Comparison of ENCODE assay signal across 8 mouse cellular contexts in the genomic region with DNA sequence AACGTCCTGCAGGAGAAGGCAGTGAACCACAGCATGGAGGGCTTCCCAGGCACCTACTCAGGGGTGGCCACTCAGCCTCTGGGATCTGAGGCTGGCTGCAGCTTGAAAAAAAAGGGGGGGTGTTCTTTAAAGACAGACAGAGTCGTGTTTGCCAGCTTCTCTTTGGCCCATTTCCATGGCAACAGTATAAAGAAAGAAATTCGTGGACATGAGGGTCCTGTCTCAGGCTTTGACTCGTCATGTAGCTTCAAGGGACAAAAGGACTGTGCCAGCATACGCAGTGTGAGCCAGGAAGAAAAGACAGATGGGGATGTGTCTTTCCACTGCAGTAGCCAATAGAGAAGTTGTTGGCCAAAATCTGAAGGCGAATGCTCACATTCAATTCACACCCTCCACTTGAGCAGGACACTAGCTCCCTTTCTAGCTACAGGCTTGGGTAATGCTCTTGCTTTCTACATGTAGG. TPM values are rescaled to one million over a fixed set of nuclear protein-coding genes. Genes with fewer than 3 reads are reported as not detected.
DNase-seq lines count a peak whose midpoint lies in the region; ATAC-seq and TF ChIP-seq lines count a peak whose summit lies in the region.

No protein-coding gene starts in this region.

- TF ChIP-seq EP300 in stomach, postnatal 0 days (optimal IDR thresholded peaks at IDR 0.05): no peak

- no peaks in the 10 kb centered on the region for H3K27me3 ChIP-seq in lung, embryonic 14.5 days (ENCODE audit: insufficient read depth, low read length)
- no peaks in the 10 kb centered on the region for H3K27me3 ChIP-seq in forebrain, embryonic 13.5 days
- no peaks in the 10 kb centered on the region for H3K27me3 ChIP-seq in stomach, postnatal 0 days (ENCODE audit: control insufficient read depth, insufficient read depth, low read length)

- no peaks in the 10 kb centered on the region for H3K9me3 ChIP-seq in lung, embryonic 14.5 days (ENCODE audit: low read depth, low read length)
- no peaks in the 10 kb centered on the region for H3K9me3 ChIP-seq in forebrain, embryonic 13.5 days (replicated peaks)
- no peaks in the 10 kb centered on the region for H3K9me3 ChIP-seq in stomach, postnatal 0 days (ENCODE audit: control insufficient read depth, low read length)

- WGBS in lung, embryonic 14.5 days: 17% methylated on average over 6 of the region's 6 CpGs
- 36% methylated on average over 6 of the region's 6 CpGs for WGBS in lung, adult 2 months
- WGBS in forebrain, embryonic 13.5 days: 6% methylated on average over 6 of the region's 6 CpGs
- WGBS in stomach, postnatal 0 days: 22% methylated on average over 6 of the region's 6 CpGs

- DNase-seq in lung, embryonic 14.5 days: peak; percentile 87
- no peak for DNase-seq in lung, adult 2 months
- DNase-seq in lung, postnatal 36 days: peak; percentile 55
- DNase-seq in stomach, postnatal 0 days (ENCODE audit: low spot score): no peak
- DNase-seq in urinary bladder, adult 2 months (ENCODE audit: low spot score): no peak
- no peak for DNase-seq in c-Kit-positive CD71-positive TER-119-positive erythroid progenitor cells, embryonic 14.5 days (ENCODE audit: low spot score)

- H3K4me2 ChIP-seq in lung, embryonic 14.5 days: no peak overlapping the region
- peak overlapping the region; percentile 14; the same call in 1 of the 2 replicates for H3K4me2 ChIP-seq in forebrain, embryonic 13.5 days
- H3K4me2 ChIP-seq in stomach, postnatal 0 days (replicated peaks; ENCODE audit: low read depth): no peak overlapping the region

- peak overlapping the region; percentile 69; the same call in 1 of the 2 replicates for H3K27ac ChIP-seq in lung, embryonic 14.5 days (ENCODE audit: low read depth)
- H3K27ac ChIP-seq in forebrain, embryonic 13.5 days: peak overlapping the region; percentile 75
- H3K27ac ChIP-seq in stomach, postnatal 0 days (replicated peaks): no peak overlapping the region

- ATAC-seq in lung, embryonic 14.5 days (ENCODE audit: insufficient read depth): peak; percentile 93
- peak; percentile 95 for ATAC-seq in forebrain, embryonic 13.5 days
- ATAC-seq in stomach, postnatal 0 days (ENCODE audit: low FRiP score, low TSS enrichment): 0 out of 2 replicates have a peak, but pooled peaks have one; percentile 12
- ATAC-seq in megakaryocyte-erythroid progenitor cell, adult 5-6 weeks (replicated peaks; ENCODE audit: low FRiP score, low TSS enrichment, poor library complexity, severe bottlenecking): no peak

- H3K36me3 ChIP-seq in lung, embryonic 14.5 days (ENCODE audit: insufficient read depth): no peaks in the 10 kb centered on the region
- H3K36me3 ChIP-seq in forebrain, embryonic 13.5 days (ENCODE audit: poor library complexity, severe bottlenecking): no peaks in the 10 kb centered on the region
- no peaks in the 10 kb centered on the region for H3K36me3 ChIP-seq in stomach, postnatal 0 days (ENCODE audit: control insufficient read depth, insufficient read depth, low read length)

- TF ChIP-seq POLR2A in lung, adult 2 months (IDR thresholded peaks at IDR 0.05; ENCODE audit: borderline replicate concordance, extremely low read depth, low read depth, low read length): no peak

- no peak overlapping the region for H3K9ac ChIP-seq in lung, embryonic 14.5 days
- no peak overlapping the region for H3K9ac ChIP-seq in forebrain, embryonic 13.5 days
- no peak overlapping the region for H3K9ac ChIP-seq in stomach, postnatal 0 days (ENCODE audit: low read length)

- TF ChIP-seq CTCF in lung, embryonic 14.5 days (IDR thresholded peaks at IDR 0.05; ENCODE audit: low read depth): no peak
- TF ChIP-seq CTCF in lung, adult 2 months (IDR thresholded peaks at IDR 0.05; ENCODE audit: insufficient read depth, low read length): no peak
- no peak for TF ChIP-seq CTCF in stomach, postnatal 0 days (IDR thresholded peaks at IDR 0.05; ENCODE audit: low read depth)

- H3K4me3 ChIP-seq in lung, embryonic 14.5 days (ENCODE audit: low read depth, low read length): no peak overlapping the region
- no peak overlapping the region for H3K4me3 ChIP-seq in lung, adult 2 months (replicated peaks; ENCODE audit: extremely low read depth, low read depth, low read length)
- no peak overlapping the region for H3K4me3 ChIP-seq in forebrain, embryonic 13.5 days
- no peak overlapping the region for H3K4me3 ChIP-seq in stomach, postnatal 0 days (ENCODE audit: low read depth, low read length)

- peaks cover 7% of the 10 kb centered on the region for H3K4me1 ChIP-seq in lung, embryonic 14.5 days (ENCODE audit: insufficient read depth)
- no peaks in the 10 kb centered on the region for H3K4me1 ChIP-seq in lung, adult 2 months (ENCODE audit: control insufficient read depth, insufficient read depth, low read length)
- peaks cover 23% of the 10 kb centered on the region for H3K4me1 ChIP-seq in forebrain, embryonic 13.5 days
- H3K4me1 ChIP-seq in stomach, postnatal 0 days (replicated peaks; ENCODE audit: control insufficient read depth, insufficient read depth): no peaks in the 10 kb centered on the region

RNA-seq across cellular contexts. Expression of gene D430041D05Rik, which starts 42.9 kb away (rescaled TPM):
- polyA plus RNA-seq in lung, embryonic 14.5 days (2014; fragmentation: Nextera tagmentation; extraction: Ambion mirVana): 1.3 and 1.6 TPM in 2 replicates
- polyA plus RNA-seq in lung, adult 2 months (2012; rRNA removed): 1.1 and 1.5 TPM in 2 replicates
- polyA plus RNA-seq in forebrain, embryonic 13.5 days (2015; fragmentation: Nextera tagmentation; extraction: Ambion mirVana): 4.6 and 5.4 TPM in 2 replicates
- 0.06 and 0.08 TPM in 2 replicates for polyA plus RNA-seq in stomach, postnatal 0 days (2015; fragmentation: Nextera tagmentation; extraction: Ambion mirVana)
- not detected in 2 replicates for total RNA-seq in megakaryocyte-erythroid progenitor cell, adult 5-6 weeks (2014; fragmentation: Nextera tagmentation)
- not detected in 2 replicates for total RNA-seq in megakaryocyte-erythroid progenitor cell, adult 5-6 weeks (2017)
- polyA plus RNA-seq in urinary bladder, adult 2 months (2012; rRNA removed): 0.06 TPM in 2 replicates

Comparison
In these comparisons a context has a peak if more than half of its experiments do, and no peak if none do; other contexts are left out.
1. DNase-seq: peak in lung, embryonic 14.5 days (single experiment) and lung, postnatal 36 days (single experiment); none in lung, adult 2 months (single experiment), stomach, postnatal 0 days (single experiment), urinary bladder, adult 2 months (single experiment) and c-Kit-positive CD71-positive TER-119-positive erythroid progenitor cells, embryonic 14.5 days (single experiment).